Comparison of ENCODE assay signal across 26 mouse cellular contexts in genomic region chr2:6538500-6538899, GRCm38 (mm10).
DNase-seq lines count a peak whose midpoint lies in the region; ATAC-seq and TF ChIP-seq lines count a peak whose summit lies in the region.
"Had no signal": no experiment of that assay in that cellular context is flagged by ENCODE, and none has a peak within 500 bp of the region (broad histone marks: within the 10 kb centered on the region; RNA-seq: fewer than 3 reads in every experiment).

No protein-coding gene starts in this region.

- peak; percentile 31; the same call in 1 of the 2 replicates for ATAC-seq in hindbrain, embryonic 16.5 days
- no peak; the same call in 1 of the 2 replicates for ATAC-seq in hindbrain, embryonic 13.5 days (ENCODE audit: low FRiP score)
- ATAC-seq: intestine, embryonic 16.5 days; liver, postnatal 0 days had no signal

- 89% methylated on average over 2 of the region's 2 CpGs for WGBS in hindbrain, embryonic 16.5 days
- 92% methylated on average over 2 of the region's 2 CpGs for WGBS in hindbrain, embryonic 13.5 days
- WGBS in cerebellum, adult 2 months = 59% methylated on average over 2 of the region's 2 CpGs

- peak; percentile 31 for DNase-seq in heart, adult 11 months
- no peak for DNase-seq in heart, postnatal 10 days
- peak; percentile 3 for DNase-seq in right cerebral cortex, postnatal 25 days
- DNase-seq in right cerebral cortex, adult 18-20 months = no peak
- DNase-seq in cerebellum, adult 2 months = no peak
- DNase-seq: adrenal gland, adult 2 months; cerebellum, adult 18-20 months; cerebellum, postnatal 25 days; embryo, embryonic 11 days; kidney, postnatal 25 days; liver, postnatal 0 days; lung, postnatal 14 days; thymus, adult 2 months; thymus, postnatal 4 days had no signal

- no peak overlapping the region for H3K4me2 ChIP-seq in hindbrain, embryonic 16.5 days (ENCODE audit: low read length)
- no peak overlapping the region for H3K4me2 ChIP-seq in hindbrain, embryonic 13.5 days
- no peak overlapping the region for H3K4me2 ChIP-seq in myocyte (ENCODE audit: low read depth)
- H3K4me2 ChIP-seq: embryonic facial prominence, embryonic 13.5 days; hindbrain, embryonic 14.5 days; limb, embryonic 12.5 days; liver, embryonic 11.5 days; midbrain, embryonic 11.5 days; neural tube, embryonic 12.5 days; stomach, embryonic 15.5 days had no signal

- H3K9me3 ChIP-seq in hindbrain, embryonic 16.5 days (ENCODE audit: control insufficient read depth, low read length) = no peaks in the 10 kb centered on the region
- H3K9me3 ChIP-seq in hindbrain, embryonic 13.5 days = no peaks in the 10 kb centered on the region
- H3K9me3 ChIP-seq: embryonic facial prominence, embryonic 13.5 days; limb, embryonic 12.5 days; neural tube, embryonic 12.5 days; stomach, embryonic 15.5 days had no signal

- H3ac ChIP-seq in myocyte (ENCODE audit: control insufficient read depth, insufficient read length) = no peak overlapping the region

- H3K9ac ChIP-seq in hindbrain, embryonic 16.5 days (ENCODE audit: low read depth, low read length) = no peak overlapping the region
- H3K9ac ChIP-seq in hindbrain, embryonic 13.5 days = no peak overlapping the region
- H3K9ac ChIP-seq: embryonic facial prominence, embryonic 13.5 days; hindbrain, embryonic 14.5 days; limb, embryonic 12.5 days; liver, postnatal 0 days; neural tube, embryonic 12.5 days; stomach, embryonic 15.5 days had no signal

- H3K4me1 ChIP-seq in hindbrain, embryonic 16.5 days (ENCODE audit: control insufficient read depth, insufficient read depth, low read depth, low read length) = no peaks in the 10 kb centered on the region
- H3K4me1 ChIP-seq in hindbrain, embryonic 13.5 days (replicated peaks) = peaks cover 8% of the 10 kb centered on the region; the same call in 1 of the 2 replicates
- H3K4me1 ChIP-seq in cerebellum, adult 2 months (ENCODE audit: control insufficient read depth, insufficient read depth, low read length) = no peaks in the 10 kb centered on the region; the same call in 1 of the 2 replicates
- H3K4me1 ChIP-seq: embryonic facial prominence, embryonic 13.5 days; neural tube, embryonic 12.5 days; stomach, embryonic 15.5 days had no signal

- intact Hi-C loops in heart, postnatal 10 days (cut with DNase I) = no loop called here

- no peak overlapping the region for H3K4me3 ChIP-seq in hindbrain, embryonic 16.5 days (ENCODE audit: low read length)
- H3K4me3 ChIP-seq in hindbrain, embryonic 13.5 days = no peak overlapping the region
- H3K4me3 ChIP-seq in myocyte = no peak overlapping the region
- no peak overlapping the region for H3K4me3 ChIP-seq in cerebellum, adult 2 months (replicated peaks; ENCODE audit: insufficient read depth, low read depth, low read length)
- H3K4me3 ChIP-seq: embryonic facial prominence, embryonic 13.5 days; erythroblast, embryonic 14.5 days; limb, embryonic 12.5 days; neural tube, embryonic 12.5 days; stomach, embryonic 15.5 days had no signal

- H3K27ac ChIP-seq in hindbrain, embryonic 16.5 days (ENCODE audit: low read depth, low read length) = no peak overlapping the region
- H3K27ac ChIP-seq in hindbrain, embryonic 13.5 days = no peak overlapping the region
- no peak overlapping the region for H3K27ac ChIP-seq in cerebellum, adult 2 months (ENCODE audit: insufficient read depth, low read length)
- H3K27ac ChIP-seq: embryonic facial prominence, embryonic 13.5 days; hindbrain, embryonic 14.5 days; limb, embryonic 12.5 days; neural tube, embryonic 12.5 days; stomach, embryonic 15.5 days had no signal

- TF ChIP-seq POLR2A in myocyte (IDR thresholded peaks at IDR 0.05; ENCODE audit: insufficient read length, low read depth) = no peak
- no peak for TF ChIP-seq POLR2A in cerebellum, adult 2 months (IDR thresholded peaks at IDR 0.05; ENCODE audit: borderline replicate concordance, insufficient read depth, low read length)

- H3K27me3 ChIP-seq in hindbrain, embryonic 16.5 days (replicated peaks; ENCODE audit: control insufficient read depth, insufficient read depth, low read length) = no peaks in the 10 kb centered on the region
- H3K27me3 ChIP-seq in hindbrain, embryonic 13.5 days = no peaks in the 10 kb centered on the region
- H3K27me3 ChIP-seq in myocyte (ENCODE audit: control insufficient read depth, insufficient read depth, insufficient read length) = no peaks in the 10 kb centered on the region
- H3K27me3 ChIP-seq in cerebellum, adult 2 months (ENCODE audit: control insufficient read depth, insufficient read depth, low read length) = no peaks in the 10 kb centered on the region
- H3K27me3 ChIP-seq: embryonic facial prominence, embryonic 13.5 days; limb, embryonic 12.5 days; neural tube, embryonic 12.5 days; stomach, embryonic 15.5 days had no signal

- H3K36me3 ChIP-seq in hindbrain, embryonic 16.5 days (ENCODE audit: control insufficient read depth, insufficient read depth, low read length) = peaks cover 3% of the 10 kb centered on the region; the same call in 1 of the 2 replicates
- peaks cover 11% of the 10 kb centered on the region for H3K36me3 ChIP-seq in hindbrain, embryonic 13.5 days
- H3K36me3 ChIP-seq in myocyte (ENCODE audit: control insufficient read depth, insufficient read depth) = peaks cover under 1% of the 10 kb centered on the region
- H3K36me3 ChIP-seq: embryonic facial prominence, embryonic 13.5 days; limb, embryonic 12.5 days; neural tube, embryonic 12.5 days; stomach, embryonic 15.5 days had no signal

- no peak for TF ChIP-seq CTCF in cerebellum, adult 2 months (IDR thresholded peaks at IDR 0.05; ENCODE audit: borderline replicate concordance, insufficient read depth, low read depth, low read length)

- H3K79me2 ChIP-seq in myocyte (ENCODE audit: control insufficient read depth, insufficient read depth) = no peaks in the 10 kb centered on the region

TF ChIP-seq in myocyte, 11 proteins besides CTCF, POLR2A, EP300 and RAD21:
- TF ChIP-seq TCF3 (IDR thresholded peaks at IDR 0.05; ENCODE audit: insufficient read length, low read depth) (no peak), POLR2AphosphoS2 (IDR thresholded peaks at IDR 0.05; ENCODE audit: insufficient read length, low read depth) (peak; percentile 58)

Comparison
In these comparisons a context has a peak if more than half of its experiments do, and no peak if none do; other contexts are left out.
1. DNase-seq: peak in heart, adult 11 months (single experiment) and right cerebral cortex, postnatal 25 days (single experiment); none in heart, postnatal 10 days (0 of 2), right cerebral cortex, adult 18-20 months (single experiment) and cerebellum, adult 2 months (0 of 2).